Mouse (Mus musculus) heart, adult 8-10 months (tissue): ENCODE results near the gene Gpr88. TPM values are rescaled to one million over a fixed set of nuclear protein-coding genes. Genes with fewer than 3 reads are reported as not detected.
"Not testable (repeated sequence)": the region's sequence is repeated elsewhere in the genome, so short reads cannot be mapped to it uniquely, and the experiment has no call there.

Source experiments
- DNase-seq: peaks from one replicate; pipeline ENCODE4 v3.0.0; 2022; ENCODE audit warnings: low spot score
- total RNA-seq, 4 experiments: library from RNA; stranded (reverse); gene quantifications; 2 replicates each; pipeline ENCODE4 v1.2.4; 2022

Gpr88 gene
- total RNA-seq, 4 experiments from 2014 or later = 0.14 to 0.30 (median 0.16) TPM

GRCm38 (mm10) chr3:116242685-116243084, 10.6 kb downstream of the Gpr88 start:
- no peak for DNase-seq

GRCm38 (mm10) chr3:116237527-116237926, 15.8 kb downstream of the Gpr88 start:
- no peak for DNase-seq

GRCm38 (mm10) chr3:116236856-116237255, 16.4 kb downstream of the Gpr88 start:
- DNase-seq = no peak

GRCm38 (mm10) chr3:116233515-116233914, 19.8 kb downstream of the Gpr88 start:
- no peak for DNase-seq

GRCm38 (mm10) chr3:116232763-116233162, 20.5 kb downstream of the Gpr88 start:
- no peak for DNase-seq

GRCm38 (mm10) chr3:116229336-116229735, 24.0 kb downstream of the Gpr88 start:
- no peak for DNase-seq

GRCm38 (mm10) chr3:116228360-116229245, 24.7 kb downstream of the Gpr88 start:
- no peak for DNase-seq

GRCm38 (mm10) chr3:116227383-116227782, 25.9 kb downstream of the Gpr88 start:
- DNase-seq = no peak

GRCm38 (mm10) chr3:116226915-116227314, 26.4 kb downstream of the Gpr88 start:
- DNase-seq = no peak

GRCm38 (mm10) chr3:116222511-116223243, 30.6 kb downstream of the Gpr88 start:
- peak; percentile 3 for DNase-seq

- peak; percentile 26 for DNase-seq
Observed at GRCm38 (mm10) chr3:116221686-116222010, 31.7 kb downstream of the Gpr88 start.

- DNase-seq = no peak
Observed at GRCm38 (mm10) chr3:116220980-116221685, 32.2 kb downstream of the Gpr88 start.

- DNase-seq = not testable (repeated sequence)
Observed at GRCm38 (mm10) chr3:116217398-116217797, 35.9 kb downstream of the Gpr88 start.

- DNase-seq = no peak
Observed at GRCm38 (mm10) chr3:116216261-116216660, 37.0 kb downstream of the Gpr88 start.

GRCm38 (mm10) chr3:116211639-116212038, 41.7 kb downstream of the Gpr88 start:
- DNase-seq = no peak

GRCm38 (mm10) chr3:116210720-116211121, 42.6 kb downstream of the Gpr88 start:
- no peak for DNase-seq

- DNase-seq = no peak
Observed at GRCm38 (mm10) chr3:116209214-116209613, 44.1 kb downstream of the Gpr88 start.

GRCm38 (mm10) chr3:116206306-116206834, 46.9 kb downstream of the Gpr88 start:
- DNase-seq = no peak

- no peak for DNase-seq
Observed at GRCm38 (mm10) chr3:116205346-116206219, 47.7 kb downstream of the Gpr88 start.

GRCm38 (mm10) chr3:116204643-116205042, 48.7 kb downstream of the Gpr88 start:
- DNase-seq = no peak

GRCm38 (mm10) chr3:116203942-116204341, 49.4 kb downstream of the Gpr88 start:
- no peak for DNase-seq
